Mouse (Mus musculus) stomach, postnatal 0 days (tissue): Measurements from ENCODE around the gene Strn.

ENCODE experiments used
- CTCF ChIP-seq: IDR thresholded peaks from 2 replicates; pipeline ENCODE4 v1.5.1; 2016; ENCODE audit warnings: antibody characterized with exemption, low read depth, mild to moderate bottlenecking, moderate library complexity
- EP300 ChIP-seq: optimal IDR thresholded peaks from 2 replicates; pipeline ENCODE3; 2016; ENCODE audit warnings: antibody characterized with exemption

- TF ChIP-seq EP300 (no peak), CTCF (no peak)
These were observed 128.3 kb downstream of the Strn start for GRCm38 (mm10) chr17:78608716-78609115.
